Mouse (Mus musculus) gastrocnemius, postnatal 10 days (tissue): Measurements from ENCODE around the gene Thg1l. TPM values are rescaled to one million over a fixed set of nuclear protein-coding genes. Genes with fewer than 3 reads are reported as not detected.

Source experiments
- DNase-seq: peaks from one replicate; pipeline ENCODE4 v3.0.0; 2021; ENCODE audit warnings: mixed read lengths
- total RNA-seq, 2 experiments: library from RNA; stranded (reverse); gene quantifications; 2 replicates each; pipeline ENCODE4 v1.2.3; 2021

Thg1l gene
- total RNA-seq, 2 experiments from 2014 or later = 6.2 to 11.3 TPM

GRCm38 (mm10) chr11:45927456-45927855, 27.8 kb downstream of the Thg1l start:
- DNase-seq = no peak

DNA sequence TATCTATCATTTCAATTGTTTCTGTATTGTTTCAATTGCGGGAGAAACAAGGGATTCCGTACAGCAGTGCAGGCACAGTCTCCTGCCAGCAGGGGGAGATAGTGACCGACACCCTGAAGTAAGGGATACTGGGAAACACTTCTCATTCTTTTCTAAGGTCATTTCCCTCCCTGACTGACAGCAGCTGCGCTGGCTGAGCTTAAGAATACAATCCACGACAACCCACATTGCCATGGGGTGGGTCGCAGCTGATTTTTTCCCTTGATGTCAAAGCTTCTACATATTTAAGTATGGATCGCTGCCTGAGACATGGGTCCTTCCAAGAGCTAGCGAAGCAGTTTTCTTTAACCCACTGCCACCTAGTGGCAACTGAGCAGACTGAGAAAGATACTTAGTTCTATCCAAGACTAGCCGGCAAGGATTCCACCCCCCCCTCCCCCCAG, 28.6 kb downstream of the Thg1l start:
- peak; percentile 69 for DNase-seq

DNA sequence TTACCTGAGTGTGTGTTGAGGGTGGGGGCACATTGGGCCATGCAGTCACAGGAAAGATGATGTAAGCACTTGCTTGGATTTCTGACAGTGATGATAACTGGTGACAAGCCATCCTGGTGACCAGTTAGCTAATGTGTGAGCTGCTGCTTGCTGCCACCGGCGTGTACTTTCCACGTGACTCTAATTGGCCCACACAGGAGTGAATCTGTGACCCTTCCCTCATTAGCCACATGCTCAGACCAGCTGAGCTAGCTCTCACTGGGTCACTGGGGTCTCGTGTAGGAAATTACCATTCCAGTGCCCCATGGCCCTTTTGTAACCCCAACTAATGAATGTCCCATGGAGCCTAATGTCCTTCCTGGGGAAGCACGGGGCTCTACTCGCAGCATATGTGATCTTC, 29.9 kb downstream of the Thg1l start:
- no peak for DNase-seq

DNA sequence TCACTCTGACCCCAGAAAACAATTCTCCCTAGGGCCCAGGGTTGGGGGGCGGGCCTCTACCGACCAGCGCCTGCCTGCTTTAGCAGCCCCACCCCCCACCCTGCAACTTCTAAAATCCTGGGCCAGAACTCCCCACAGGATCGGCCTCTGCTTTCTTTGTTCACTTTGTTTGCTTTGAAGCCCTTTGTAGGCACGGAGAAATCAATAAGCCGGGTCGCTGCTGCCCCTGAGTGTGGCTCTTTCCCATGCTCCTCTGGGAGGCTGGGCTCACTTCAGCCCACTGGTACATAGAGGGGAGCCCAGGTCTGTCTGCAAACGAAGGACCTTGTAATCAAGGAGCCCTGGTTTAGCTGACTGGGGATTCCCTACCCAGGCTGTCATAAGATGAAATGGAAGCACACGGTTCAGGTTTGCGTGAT, 33.8 kb downstream of the Thg1l start:
- no peak for DNase-seq

- no peak for DNase-seq
Measured at GRCm38 (mm10) chr11:45921026-45921425, 34.3 kb downstream of the Thg1l start.

- no peak for DNase-seq
Measured at GRCm38 (mm10) chr11:45918836-45919235, 36.5 kb downstream of the Thg1l start.

DNA sequence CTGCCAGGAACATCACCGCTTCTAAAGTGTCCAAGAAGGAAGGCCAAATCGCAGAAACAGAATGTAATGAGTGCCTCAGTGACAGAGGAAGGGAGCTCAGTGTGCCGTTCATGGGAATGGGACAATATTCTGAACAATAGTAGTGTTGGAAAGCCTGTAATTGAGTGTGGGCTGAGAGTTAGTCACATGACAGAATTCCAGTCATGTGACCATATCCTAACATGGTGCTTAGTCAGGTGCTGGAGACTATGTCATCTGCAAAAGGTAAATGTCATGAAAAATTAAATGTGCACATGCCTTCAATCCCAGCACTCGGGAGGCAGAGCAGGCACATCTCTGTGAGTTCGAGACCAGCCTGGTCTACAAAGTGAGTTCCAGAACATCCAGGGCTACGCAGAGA, 37.3 kb downstream of the Thg1l start:
- DNase-seq = no peak

DNA sequence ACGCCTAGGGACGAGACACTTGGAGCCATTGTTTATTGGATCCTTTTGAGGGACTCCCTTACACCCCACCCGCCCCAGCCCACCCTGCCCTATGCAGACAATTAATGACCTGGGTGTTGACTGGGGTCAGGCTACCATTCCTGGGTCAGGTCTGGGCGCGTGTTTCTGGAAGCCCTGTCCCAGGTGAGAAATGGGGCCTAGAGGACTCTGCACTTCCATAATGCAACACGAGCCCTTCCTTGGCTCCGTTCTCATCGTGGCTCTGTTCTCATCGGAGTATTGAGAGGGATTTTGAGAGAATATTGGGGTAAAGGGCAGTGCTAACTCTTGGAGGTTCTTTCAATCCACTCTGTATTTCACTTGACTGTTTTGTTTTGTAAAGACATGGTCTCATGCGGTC, 39.1 kb downstream of the Thg1l start:
- no peak for DNase-seq

GRCm38 (mm10) chr11:45910701-45911100, 44.6 kb downstream of the Thg1l start:
- no peak for DNase-seq

DNA sequence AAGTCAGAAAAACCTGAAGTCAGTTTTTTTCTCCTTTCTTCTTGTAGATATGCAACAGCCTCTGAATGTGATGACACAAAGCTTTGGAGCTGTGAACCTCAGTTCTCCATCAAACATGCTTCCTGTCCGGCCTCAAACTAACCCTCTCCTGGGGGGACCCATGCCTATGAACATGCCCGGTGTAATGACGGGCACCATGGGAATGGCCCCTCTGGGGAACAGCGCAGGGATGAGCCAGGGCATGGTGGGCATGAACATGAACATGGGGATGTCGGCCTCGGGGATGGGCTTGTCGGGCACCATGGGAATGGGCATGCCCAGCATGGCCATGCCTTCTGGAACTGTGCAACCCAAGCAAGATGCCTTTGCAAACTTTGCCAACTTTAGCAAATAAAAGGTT, 46.4 kb downstream of the Thg1l start:
- no peak for DNase-seq

DNA sequence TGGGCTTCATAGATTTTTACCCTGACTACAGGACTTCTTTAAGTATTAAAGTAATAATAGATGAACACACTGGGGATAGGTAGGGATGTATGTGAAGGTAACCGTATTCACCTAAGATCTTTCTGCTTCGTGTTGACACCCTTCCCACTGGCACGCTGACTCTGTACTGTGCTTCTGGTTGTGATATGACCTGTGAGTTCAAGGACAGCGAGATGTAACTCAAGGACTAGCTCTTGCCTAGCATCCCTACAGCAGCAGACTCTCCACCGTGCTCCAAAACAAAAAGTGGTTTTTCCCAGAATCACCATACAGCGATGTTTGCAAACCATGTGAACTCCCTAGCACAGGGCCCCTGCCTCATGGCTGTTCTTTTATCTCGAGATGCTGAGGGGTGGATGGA, 47.2 kb downstream of the Thg1l start:
- DNase-seq = no peak

GRCm38 (mm10) chr11:45907301-45907700, 48.0 kb downstream of the Thg1l start:
- no peak for DNase-seq

DNA sequence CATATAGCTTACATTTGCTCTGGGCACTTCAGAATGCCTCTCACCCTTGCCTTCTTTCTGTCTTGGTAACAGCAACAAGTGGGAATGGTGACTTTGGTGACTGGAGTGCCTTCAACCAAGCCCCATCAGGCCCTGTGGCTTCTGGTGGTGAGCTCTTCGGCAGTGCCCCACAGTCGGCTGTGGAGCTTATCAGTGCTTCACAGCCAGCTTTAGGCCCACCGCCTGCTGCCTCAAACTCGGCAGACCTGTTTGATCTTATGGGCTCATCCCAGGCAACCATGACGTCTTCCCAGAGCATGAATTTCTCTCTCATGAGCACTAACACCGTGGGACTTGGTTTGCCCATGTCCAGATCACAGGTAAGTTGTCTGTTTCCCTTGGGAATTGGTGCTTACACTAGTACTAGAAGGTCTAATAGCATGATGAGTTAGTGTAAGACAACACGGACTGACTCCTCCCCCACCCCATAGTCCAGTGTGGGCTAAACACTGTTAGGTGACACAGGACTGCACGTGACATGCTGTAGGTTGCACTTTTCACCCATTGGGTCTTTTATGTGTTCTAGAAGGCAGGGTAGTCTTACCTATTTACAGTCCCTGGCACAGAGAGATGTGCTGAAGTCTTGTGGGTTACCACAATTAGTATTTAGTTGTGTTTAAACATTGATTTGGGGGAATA, 49.0 kb downstream of the Thg1l start:
- no peak for DNase-seq

- DNase-seq = no peak
Measured at GRCm38 (mm10) chr11:45900233-45901015, 54.9 kb downstream of the Thg1l start.

GRCm38 (mm10) chr11:45897392-45897791, 57.9 kb downstream of the Thg1l start:
- DNase-seq = no peak

Other genes starting within 250 kb of the Thg1l start
- 10 to 100 TPM; 44.9 to 51.3 TPM for gene Clint1, start 103.4 kb downstream of the Thg1l start, total RNA-seq
- gene Lsm11, start 10.6 kb downstream of the Thg1l start, total RNA-seq = 1 to 10 TPM; 3.7 to 4.1 TPM
- gene Sox30, start 24.8 kb upstream of the Thg1l start, total RNA-seq = under 1 TPM in 1 of 2 experiments, not detected in 1; 0.07 TPM
- gene Gm12166, start 96.8 kb upstream of the Thg1l start, total RNA-seq = 1 to 10 TPM in 1 of 2 experiments, under 1 TPM in 1; 0.72 to 1.4 TPM
- gene Adam19, start 100.5 kb upstream of the Thg1l start, total RNA-seq = 10 to 100 TPM; 30.9 to 42.8 TPM
- gene Nipal4, start 211.0 kb upstream of the Thg1l start, total RNA-seq = under 1 TPM; 0.16 to 0.23 TPM